Mouse (Mus musculus) layer of hippocampus, adult 9-11 months (tissue): ENCODE data around the gene Cactin.

ENCODE experiments used
- DNase-seq: peaks from one replicate; pipeline ENCODE4 v3.0.0; 2022

Gene Cactin

DNA sequence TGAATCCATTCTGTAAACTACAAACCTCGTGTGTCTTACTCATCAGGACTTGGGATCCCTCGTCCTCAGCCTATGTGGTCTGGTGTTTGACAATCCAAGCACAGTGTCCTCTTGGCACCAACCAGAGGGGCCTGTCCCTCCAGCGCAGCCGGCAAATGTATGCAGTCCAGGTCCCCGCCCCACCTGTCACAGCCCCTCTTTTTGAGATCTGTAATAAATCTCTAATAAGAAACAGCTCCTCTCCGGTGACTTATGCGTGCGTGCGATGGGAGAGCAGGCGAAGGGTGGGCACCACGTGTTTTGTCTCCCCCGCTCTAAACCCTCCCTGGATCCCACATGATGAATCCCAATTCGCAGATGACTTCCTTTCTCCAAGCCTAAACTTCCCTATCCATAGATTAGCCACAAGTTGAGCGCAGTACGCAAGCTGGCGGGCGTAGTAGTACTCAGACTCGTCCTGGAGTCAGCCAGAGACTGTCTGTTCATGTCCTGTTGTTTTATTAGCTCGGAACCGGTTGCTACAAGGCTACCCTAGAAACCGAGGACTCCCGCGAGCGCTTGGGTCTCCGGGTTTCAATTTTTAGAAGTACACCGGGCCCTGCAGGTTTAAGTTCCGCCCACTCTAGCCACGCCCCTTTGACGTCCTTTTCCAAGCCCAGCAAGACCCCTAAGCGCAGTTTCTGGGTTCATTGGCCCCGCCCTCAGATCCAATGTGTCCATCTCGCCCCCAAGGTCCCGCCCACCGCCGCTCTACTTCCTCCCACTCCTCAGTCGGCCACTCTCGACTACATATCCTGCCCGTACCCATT, 958 bp upstream of the Cactin start:
- peak; percentile 60 for DNase-seq

DNA sequence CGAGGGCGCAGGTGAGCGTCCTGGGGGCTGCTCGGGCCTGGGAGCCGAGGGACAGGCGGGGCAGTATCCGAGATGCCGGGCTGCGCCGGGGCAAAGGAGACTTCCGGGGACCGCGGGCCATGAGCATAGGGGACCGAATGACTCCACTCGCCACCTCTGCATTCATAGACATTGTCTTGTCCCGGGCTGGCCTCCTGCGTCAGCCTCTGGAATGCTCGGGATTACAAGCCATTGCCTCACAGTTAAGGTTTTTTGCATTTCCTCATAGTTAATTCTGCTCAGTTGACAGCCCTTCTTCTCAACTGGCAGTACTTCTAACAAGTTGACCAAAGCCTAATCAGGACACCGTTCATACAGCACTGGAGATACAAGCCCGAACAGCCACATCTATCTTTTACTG, 533 bp downstream of the Cactin start:
- DNase-seq = no peak

DNA sequence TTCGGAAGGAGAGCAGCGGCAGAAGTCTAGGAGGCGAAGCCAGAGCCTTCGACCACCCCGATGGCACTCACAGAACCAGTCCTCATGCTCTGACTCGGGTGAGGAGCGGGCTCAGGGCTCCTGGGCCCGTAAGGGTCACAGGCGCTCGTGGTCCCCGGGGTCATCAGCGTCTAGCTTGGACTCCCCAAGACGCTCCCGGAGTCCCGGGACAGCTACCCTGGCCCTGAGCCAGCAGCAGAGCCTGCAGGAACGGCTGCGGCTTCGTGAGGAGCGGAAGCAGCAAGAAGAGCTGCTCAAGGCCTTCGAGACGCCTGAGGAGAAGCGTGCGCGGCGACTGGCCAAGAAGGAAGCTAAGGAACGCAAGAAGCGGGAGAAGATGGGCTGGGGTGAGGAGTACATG, 1.5 kb downstream of the Cactin start:
- DNase-seq = no peak

DNA sequence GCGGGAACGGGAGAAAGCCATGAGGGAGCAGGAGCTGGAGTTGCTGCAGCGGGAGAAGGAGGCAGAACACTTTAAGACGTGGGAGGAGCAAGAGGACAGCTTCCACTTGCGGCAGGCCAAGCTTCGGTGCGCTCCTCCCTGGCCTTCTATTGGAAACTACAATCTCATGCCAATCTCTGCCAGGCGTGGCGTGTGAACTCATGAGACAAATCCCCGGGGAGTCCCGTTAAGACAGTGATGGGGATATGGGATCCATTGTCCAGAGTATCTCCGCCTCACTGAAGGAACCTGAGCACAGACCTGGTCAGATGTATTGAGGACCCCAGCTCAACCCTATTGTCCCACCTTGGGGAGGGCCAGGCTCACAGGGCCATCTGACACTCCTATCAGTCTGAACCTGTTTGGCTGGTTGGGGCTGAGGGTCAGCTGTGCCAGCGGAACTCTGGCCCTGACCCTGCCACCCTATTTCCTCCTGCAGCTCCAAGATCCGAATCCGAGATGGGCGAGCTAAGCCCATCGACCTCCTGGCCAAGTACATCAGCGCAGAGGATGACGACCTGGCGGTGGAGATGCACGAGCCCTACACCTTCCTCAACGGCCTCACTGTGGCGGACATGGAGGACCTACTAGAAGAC, 2.4 kb downstream of the Cactin start:
- DNase-seq = no peak

DNA sequence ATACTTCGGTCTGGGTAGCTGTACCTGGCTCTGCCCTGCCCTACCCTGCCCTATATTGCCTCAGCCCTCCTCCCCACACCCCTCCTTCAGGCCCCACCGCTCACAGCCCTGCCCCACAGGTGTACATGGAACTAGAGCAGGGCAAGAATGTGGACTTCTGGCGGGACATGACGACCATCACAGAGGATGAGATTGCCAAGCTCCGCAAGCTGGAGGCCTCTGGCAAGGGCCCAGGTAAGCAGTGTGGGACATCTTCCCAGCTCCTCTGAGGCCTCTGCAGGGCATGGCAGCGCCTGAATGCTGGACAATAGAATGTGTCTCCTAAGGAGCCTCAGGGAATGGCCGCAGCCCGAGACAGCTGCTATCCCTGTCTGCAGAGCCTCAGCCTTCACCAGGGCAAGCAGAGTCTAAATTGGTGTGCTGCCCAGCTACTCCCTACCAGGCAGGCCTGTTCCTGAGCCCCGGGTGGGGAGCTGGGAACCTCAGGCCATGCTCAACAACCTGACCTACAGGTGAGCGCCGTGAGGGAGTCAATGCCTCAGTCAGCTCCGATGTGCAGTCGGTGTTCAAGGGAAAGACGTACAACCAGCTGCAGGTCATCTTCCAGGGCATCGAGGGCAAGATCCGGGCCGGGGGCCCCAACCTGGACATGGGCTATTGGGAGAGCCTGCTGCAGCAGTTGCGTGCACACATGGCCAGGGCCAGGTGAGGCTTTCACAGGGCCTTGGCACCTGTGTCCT, 3.1 kb downstream of the Cactin start:
- DNase-seq = no peak

DNA sequence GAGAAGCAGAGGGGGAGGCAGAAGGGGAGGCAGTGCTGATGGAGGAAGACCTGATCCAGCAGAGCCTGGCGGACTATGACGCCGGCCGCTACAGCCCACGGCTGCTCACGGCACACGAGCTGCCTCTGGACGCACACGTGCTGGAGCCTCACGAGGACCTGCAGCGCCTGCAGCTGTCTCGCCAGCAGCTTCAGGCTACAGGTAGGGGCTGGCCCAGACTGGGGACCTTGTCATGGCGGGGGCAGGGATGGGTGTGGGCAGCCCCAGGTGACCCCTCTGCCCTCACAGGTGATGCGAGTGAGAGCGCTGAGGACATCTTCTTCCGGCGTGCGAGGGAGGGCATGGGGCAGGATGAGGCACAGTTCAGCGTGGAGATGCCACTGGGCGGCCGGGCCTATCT, 4.3 kb downstream of the Cactin start:
- DNase-seq = no peak

DNA sequence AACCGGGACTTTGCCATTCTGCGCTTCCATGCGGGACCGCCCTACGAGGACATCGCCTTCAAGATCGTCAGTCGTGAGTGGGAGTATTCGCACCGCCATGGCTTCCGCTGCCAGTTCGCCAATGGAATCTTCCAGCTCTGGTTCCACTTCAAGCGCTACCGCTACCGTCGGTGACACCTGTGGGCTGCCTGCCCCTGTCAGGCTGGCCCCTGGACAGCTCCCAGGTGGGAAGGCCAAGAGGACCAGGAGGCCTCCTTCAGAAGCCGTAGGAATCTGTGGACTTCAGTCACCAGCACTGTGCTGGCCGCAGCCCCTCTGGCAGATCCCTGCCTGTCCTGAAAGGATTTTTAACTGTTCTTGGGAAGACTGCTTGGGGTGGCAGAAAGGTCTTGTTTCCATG, 4.9 kb downstream of the Cactin start:
- DNase-seq = no peak

DNA sequence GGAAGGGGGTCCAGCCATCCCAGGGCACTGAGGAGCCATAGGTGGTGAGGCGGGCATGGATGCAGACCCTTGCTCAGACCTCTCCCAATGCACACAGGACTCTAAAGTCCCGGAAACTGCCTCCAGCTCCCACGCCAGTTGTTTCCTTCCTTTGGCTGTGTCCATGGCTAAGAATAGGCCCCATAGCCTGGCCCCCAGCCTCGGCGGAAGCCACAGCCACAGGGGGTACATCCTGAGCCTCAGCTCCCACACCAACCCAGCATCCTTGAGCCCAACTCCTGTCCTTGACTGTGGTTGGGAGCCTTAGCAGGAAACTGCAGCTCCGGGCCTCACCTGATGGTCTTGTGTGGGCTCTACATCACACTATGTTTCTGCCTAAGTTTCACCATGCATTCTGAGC, 6.0 kb downstream of the Cactin start:
- no peak for DNase-seq

DNA sequence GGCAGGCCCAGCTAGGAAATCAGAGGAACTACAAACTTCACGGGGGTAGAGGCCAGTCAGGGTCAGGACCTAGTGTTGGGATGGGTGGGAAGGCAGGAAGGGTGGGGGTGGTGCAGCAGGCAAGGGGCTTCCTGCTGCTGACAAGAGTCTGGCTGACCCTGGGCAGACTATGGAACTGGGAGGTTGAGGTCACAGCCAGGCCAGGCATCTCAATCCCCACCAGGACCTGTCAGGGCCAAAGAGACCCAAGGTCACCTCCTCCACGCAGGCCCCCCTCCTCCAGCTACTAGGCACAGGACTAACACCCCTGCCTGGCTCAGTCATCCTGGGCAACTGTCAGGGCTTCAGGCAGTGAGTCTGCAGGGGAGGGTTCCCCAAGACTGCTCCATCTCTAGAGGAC, 7.1 kb downstream of the Cactin start:
- DNase-seq = no peak

DNA sequence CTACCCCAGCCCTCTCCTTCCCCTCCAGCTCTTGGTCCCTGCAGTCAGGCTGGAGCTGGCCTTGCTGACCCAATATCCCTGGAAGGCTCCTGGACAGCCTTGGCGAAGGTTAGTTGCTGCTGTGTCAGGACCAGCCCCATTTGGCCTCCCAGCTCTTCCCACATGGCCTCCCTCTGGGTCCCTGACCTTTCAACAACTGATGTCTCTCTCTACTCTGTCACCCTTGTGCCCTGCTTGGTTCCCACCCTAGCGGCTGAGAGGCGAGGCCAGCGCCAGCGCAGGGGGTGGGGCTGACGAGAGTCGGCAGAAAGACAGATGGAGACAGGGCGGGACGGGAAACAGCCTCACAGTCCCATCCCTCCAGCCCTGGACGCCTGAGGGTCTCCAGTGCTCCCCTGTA, 7.5 kb downstream of the Cactin start, which contains the start of gene Tbxa2r:
Gene Tbxa2r (plus strand): TSS at position 346 of the 400 bp plus-strand sequence.
- no peak for DNase-seq

DNA sequence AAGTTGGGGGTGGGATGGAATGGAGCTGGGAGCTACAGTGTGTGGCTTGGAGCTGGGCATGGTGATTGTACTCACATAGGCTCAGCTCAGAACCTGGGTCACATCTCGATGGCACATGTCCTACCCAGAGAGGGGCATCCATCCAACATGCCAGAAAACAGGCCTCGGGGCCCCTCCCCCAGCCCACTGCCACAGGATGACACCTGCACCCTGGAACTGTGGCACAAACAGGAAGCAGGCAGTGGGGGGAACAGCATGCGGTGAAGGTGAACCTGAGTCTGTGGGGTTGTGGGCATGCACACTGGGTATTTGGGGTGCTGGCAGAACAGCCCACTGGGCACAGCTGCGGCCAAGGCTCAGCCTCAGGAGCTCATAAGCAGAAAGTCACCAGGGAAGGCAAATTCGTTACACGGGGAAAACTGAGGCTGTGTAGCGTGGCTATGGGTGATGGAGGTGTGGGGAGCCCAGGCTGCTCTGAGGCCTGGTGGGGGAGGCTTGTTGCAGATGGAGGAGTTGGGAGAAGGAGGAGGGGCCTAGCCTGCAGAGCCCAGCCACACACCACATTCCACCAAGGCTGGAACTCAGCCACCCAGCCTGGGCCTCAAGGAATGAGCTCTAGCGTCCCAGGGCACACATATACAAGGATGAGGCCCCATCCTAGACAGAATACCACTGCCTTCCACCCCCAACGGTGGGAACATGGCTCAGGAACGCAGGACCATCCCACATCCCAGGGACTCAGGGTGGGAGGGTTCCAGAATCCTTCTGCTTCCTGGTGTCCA, 8.5 kb downstream of the Cactin start:
- DNase-seq = no peak

DNA sequence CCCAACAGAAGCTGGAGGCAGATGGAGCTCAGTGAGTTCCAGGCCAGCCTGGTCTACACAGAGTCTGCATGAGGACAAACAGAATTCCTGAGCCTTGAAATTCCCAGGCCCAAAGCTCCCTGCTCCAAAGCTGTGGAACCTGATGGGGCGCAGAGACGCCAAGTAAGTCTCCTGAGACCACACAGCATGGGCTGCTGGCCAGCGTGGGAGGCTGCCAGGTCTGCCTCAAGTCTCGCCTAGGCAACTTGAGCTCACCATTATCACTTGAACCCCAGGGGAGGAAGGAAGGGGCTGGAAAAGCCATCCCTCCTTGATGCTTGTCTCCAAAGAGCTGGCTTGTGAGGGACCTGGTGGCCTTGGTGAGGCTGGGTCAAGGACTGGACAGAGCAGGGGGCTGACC, 9.1 kb downstream of the Cactin start:
- no peak for DNase-seq

DNA sequence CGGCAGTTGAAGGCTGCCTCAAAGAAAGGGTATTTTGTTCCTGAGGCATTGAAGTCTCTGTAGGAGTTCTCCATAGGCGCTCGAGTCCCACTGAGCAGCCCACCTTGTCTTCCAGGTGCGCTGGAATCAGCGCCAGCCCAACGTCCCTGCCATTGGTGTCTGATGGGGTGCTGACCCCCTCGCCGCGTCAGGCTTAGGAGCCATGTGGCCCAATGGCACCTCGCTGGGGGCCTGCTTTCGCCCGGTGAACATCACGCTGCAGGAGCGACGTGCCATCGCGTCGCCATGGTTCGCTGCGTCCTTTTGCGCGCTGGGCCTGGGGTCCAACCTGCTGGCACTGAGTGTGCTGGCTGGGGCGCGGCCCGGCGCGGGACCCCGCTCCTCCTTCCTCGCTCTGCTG, 11.4 kb downstream of the Cactin start:
- DNase-seq = no peak

DNA sequence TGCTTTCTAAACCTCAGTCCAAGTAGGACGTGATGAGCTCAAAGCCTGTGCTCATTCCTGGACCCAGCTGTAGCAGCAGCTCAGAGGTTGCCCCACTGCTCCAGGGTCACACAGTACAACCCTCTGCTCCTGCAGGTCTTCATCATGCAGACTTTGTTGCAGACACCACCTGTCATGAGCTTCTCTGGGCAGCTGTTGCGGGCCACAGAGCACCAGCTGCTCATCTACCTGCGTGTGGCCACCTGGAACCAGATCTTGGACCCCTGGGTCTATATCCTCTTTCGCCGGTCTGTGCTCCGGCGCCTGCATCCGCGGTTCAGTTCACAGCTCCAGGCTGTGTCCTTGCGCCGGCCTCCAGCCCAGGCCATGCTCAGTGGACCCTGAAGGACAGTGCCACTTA, 13.4 kb downstream of the Cactin start:
- DNase-seq = no peak

DNA sequence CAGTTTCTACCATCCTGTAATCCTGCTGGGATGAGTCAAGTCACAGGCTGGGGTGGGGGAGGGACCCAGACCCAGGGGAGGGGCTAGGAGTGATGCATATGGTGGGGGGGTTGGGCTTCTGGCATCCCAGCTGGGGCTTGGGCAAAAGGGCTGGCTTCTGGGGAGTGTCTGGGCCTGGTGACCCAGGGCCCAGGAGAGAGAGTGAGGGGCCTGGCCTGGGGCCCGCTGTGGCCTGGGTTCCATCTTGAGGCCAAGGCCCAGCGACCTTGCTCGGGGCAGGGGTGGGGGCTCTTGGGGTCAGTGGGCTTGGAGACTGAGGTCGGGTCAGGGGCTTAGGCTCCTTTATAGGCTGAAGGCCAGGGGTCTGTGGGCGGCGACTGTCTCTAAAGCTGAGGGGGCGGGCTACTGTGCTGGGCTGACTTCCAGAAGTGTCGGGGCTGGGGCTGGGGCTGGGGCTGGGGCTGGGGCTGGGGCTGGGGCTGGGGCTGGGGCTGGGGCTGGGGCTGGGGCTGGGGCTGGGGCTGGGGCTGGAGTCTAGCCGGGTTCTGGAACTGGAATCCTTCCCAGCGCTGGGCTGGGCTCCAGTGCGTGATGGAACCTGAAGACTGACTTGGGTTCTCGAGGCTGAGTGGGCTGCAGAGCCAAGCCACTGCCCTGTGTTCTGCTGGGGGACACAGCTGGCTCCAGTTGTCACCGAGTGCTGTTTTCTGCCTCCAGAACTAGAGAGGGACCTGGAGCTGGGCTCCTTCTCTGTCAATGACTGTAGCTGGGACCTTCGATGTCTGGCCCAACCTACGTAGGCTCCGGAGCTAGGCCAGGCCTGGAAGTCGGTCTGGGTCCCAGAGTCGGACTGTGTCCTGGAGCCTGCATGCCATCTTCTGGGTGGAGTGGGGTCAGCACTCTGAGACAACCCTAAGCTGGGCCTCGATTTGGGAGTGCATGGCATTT, 14.8 kb downstream of the Cactin start:
- DNase-seq = no peak

DNA sequence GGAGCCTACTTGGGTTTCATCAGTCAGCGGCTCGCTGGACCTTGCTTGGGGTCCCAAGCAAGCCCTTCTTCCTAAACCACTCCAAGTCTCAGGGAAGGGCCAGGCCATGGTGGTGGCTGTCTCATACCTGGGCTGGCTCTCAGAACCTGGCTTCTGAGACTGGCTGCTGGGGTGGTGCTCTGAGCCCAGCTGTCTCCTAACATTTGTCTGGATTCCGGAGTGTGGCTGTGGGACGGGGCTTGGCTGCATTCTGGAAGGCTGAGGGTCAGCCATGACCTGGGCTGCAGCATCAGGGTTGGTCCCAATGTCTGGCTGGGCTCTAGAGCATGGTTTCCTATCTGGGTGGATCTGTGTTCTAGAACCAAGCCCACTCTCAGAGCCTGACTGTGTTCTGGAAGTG, 15.7 kb downstream of the Cactin start:
- no peak for DNase-seq

DNA sequence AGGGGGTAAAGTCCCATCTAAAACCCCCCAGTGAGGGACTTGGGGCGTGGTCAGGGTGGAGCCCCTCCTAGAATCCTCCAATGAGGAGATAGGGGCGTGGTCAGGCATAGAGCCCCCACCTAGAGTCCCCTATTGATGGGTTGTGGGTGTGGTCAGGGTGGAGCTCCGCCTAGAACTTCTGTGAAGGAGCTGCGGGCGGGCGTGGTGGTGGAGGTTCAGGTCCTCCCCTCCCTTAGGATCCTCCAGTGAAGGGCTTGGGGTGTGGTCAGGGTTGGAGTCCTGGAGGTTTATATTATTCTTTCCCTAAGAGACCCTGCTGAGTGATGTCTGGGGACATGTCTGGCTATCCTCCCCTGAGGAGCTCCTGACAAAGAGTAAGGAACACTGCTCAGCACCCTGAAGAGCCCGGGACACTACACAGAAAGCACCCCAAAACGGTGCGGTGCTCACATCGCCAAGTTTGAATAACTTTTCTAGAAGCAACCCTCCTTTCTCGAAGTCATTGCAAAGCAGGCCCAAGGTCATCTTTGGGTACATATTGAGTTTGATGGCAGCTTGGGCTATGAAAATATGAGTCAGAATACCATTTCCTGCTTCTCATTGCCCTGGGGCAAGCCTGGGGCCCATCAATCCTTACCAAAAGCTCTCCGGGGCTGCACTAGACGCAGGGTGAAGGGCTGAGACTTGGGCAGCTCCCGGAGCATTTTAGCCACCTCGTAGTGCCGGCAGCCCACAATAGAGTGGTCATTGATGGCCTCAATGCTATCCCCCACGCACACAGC, 19.8 kb downstream of the Cactin start:
- DNase-seq = no peak

DNA sequence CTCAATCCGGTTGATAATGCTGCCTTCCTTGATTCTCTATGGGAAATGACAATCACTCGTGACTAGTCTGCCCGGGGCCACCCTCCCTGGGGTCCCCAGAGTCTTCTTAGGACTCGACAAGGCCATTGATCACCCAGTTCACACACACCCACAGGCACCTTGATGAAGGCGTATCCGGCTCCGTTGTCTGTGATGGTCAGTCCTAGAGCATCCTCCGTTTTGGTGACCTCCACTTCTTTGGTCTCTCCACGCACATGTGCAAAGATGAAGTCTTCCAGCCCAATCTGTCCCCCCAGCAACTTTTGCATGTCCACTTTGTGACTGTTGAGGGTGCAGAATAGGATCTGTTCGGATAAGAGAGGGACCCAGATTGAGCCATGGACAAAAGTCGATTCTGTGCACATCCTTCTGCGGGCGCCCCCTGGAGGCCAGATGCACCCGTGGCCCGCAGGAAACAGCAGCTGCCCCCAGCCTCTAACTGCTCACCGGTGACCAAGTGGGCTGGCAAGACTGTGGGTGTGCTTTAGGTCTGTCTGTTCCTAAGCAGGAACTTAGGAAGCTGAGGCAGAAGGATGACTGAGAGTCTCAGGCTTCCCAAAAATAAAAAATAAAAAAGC, 20.5 kb downstream of the Cactin start:
- DNase-seq = no peak

DNA sequence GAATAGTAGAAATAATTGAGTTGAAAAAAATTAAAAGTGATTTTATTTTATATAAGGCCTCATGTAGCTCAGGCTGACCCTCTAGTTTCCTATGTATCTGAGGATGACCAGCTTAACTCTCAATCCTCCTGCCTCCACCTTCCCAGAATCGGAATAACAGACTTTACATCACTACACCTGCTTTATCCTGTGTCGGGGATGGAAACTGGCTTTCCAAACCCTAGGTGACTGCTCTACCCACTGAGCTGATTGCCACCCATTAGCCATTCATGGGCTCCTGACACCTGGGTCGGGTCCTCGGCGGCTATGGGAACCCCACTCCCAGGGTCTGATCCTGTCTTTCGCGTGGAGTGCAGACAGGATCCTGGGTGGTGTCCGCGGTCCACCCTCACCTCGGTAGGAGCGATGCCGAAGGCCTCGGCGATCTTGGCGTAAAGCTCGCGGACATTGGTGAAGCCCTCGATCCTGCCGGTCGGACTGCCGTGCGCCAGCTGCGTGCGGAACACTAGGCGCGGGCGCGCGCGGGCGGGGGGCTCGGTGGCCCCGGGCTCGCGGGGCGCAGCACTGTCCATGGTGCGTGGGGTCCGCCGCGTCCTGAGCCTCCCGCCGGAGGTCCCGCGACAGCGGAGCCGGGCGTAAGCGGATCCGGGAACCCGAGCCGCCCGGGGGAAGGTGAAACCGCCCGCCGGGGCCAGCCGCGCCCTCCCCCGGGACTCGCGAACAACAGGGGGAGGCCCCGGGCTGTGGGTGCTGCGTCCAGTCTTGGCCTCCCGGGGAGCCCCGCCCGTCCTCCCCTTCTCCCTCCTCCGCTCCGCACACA, 22.0 kb downstream of the Cactin start, which contains the start of gene Gipc3:
Gene Gipc3 (minus strand): TSS at position 581 of the 820 bp plus-strand sequence.
- DNase-seq = no peak
